Mouse (Mus musculus) hindlimb bud, embryonic 11.5 days (tissue): ENCODE measurements around the gene Cplx3.

ENCODE experiments used
- DNase-seq: peaks from one replicate; pipeline ENCODE4 v3.0.0-alpha.2; 2012; ENCODE audit warnings: low read depth, low spot score; ENCODE audit errors: extremely low spot score

Cplx3 gene

GRCm38 (mm10) chr9:57638651-57639459, 32.8 kb upstream of the Cplx3 start:
- DNase-seq = no peak

DNA sequence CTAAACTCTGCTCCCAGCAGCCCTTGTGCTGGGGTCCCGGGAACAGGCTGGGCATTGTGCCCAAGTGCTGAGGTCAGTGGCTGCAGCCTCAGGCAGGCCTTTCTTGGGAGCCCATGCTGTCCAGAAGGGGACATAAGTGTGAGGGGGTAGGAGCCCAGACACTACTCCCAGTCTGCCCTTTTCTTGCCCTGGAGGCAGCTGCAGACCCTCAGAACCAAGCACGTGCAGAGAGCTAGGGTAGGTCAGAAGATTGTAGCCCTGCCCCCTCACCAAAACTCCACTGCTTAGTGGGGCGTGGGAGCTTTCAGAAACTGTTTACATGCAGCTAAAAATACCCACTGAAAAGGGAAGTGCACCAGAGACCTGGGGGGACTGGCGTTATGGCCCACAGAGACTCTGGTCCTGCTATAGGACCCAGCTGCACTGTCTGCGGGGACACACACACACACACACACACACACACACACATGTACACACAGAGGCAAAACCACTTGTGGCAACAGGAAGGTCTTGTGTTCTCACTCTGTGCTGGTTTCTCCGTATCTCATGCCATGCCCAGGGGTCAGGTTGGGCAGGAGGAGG, 31.8 kb upstream of the Cplx3 start:
- DNase-seq = no peak

GRCm38 (mm10) chr9:57637272-57637671, 31.2 kb upstream of the Cplx3 start:
- DNase-seq = no peak

DNA sequence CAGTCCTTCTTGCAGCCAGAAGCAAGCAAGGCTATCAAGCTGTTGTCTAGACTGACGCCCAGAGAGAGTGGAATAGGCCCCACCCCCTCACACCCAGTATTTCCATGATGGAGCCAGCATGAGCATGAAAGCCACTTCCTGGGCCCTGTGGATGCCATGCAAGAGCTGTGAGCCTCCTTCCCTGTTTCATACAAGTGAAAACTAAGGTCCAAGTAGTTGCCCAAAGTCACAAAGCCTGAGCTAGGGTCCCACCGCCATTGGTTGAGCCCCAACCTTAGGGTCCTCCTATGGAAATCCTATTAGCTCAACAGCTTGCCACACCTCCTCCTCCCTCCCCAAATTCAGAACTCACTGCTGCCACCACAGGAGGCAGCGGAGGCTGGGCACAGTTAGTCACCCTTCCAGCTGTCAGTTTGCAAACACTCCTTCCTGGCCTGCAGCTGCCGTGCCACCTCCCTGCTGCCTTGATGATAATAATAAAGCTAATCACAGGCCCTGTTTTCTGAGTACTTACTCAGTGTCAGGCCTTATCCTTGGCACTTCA, 27.5 kb upstream of the Cplx3 start:
- DNase-seq = no peak

DNA sequence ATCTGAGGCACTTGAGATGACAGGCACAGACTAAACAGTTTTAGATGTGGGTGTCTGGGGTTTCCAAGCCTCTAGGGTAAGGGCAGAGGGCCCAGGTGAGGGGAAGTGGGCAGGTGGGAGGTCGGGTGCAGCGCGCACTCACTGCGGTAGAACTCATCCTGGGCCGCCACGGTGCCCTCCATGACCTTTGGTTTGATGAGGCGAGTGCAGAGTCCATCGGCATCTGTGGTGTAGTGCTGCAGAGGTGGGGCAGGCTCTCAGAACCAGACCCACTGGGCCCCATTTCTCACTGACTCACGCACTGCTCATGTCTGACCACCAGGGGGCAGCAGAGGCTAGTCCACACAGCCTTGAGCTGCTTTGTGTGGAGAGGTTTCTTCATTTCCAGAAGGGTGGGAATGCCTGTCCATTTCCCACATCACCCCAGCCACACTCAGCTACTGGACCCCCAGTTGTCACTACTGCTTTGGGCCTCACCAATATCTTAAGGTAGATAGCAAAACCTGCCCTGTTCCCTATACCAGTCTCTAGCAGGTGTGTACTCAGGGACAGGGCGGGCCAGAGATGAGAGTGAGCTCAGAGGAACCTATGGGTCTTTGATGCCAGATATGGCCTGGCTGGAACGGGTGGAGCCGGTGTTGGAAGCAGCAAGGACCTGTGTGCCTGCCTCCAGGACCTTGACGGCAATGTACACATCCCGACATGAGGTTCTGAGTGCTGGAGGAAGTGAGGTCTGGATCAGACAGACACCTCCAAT, 23.2 kb upstream of the Cplx3 start:
- DNase-seq = no peak

DNA sequence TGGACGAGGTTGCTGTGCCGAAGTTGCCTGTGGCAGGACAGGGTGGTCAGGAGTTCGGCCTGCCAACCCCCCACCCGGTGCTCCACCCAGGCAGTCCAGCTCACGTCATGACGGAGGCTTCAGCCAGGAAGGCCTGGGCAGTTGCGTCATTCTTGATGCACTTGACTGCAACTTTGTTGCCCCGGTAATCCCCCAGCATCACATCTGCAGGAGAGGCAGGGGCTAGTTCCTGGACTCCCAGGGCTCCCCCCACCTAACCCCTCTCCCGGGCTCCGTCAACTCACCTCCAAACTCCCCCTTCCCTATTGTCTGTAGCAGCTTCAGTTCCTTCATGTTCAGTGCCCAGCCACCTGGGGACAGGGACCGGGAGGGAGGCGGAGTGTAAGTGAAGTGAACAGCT, 22.6 kb upstream of the Cplx3 start:
- no peak for DNase-seq

GRCm38 (mm10) chr9:57627892-57628291, 21.8 kb upstream of the Cplx3 start:
- DNase-seq = no peak

GRCm38 (mm10) chr9:57627191-57627590, 21.1 kb upstream of the Cplx3 start:
- DNase-seq = no peak

DNA sequence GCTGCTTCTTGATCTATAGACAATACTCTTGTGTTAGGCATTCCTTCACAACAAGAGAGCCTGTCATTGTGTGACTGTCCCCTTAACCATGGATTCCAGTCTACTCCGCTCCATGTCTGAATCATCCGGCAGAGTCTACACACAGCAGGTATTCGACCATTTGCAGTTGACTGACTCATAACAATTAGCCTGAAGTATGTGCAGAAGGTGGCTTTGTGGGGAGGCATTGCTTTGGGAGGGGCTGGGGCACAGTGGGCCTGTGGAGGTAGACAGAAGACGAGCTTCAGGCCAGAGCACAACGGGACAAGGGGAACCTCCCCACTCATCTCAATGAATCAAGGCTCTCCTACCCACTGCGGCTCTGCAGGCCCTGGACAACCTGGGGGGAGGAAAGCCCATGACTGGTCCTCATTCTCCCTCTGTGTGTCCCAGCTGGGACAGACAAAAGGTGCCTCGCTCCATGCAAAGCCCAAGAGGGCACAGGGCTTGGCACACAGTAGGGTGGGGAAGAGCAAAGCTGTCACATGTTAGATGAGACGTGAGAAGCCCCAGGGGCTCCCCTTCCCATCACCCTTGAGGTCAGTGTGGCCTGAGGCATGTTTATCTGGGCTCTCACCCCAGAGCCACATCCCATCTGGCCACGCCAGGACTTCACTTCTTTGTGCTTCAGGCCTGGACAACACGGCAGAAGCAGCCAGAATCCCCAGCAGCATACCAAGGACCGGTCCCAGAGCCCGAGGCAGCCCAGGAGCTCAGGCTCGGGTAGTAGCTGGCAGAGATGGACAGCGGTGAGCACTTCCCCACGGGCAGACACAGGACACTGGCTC, 19.8 kb upstream of the Cplx3 start:
- DNase-seq = no peak

DNA sequence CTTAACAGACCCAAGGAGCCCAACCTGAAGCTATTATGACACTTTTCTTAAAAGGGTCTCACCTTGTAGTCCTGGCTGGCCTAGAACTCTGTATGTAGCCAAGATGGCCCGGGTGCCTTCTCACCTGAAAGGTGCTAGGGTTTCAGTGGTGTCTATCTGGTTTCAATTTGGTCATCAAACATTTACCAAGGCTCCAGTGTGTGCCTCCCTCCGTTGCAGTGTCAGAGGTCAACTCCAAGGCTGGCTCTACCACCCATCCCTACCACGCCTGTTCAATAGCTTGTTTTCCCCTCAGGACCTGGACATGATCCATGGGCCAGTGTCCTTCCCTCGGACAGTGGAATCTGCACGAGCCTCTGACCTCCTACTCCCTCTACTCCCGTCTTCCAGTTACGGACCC, 18.2 kb upstream of the Cplx3 start:
- no peak for DNase-seq

- DNase-seq = no peak
Observed at GRCm38 (mm10) chr9:57620674-57621073, 14.6 kb upstream of the Cplx3 start, which contains the start of gene Lman1l. TSS of gene Lman1l (minus strand) at chr9:57620774.

DNA sequence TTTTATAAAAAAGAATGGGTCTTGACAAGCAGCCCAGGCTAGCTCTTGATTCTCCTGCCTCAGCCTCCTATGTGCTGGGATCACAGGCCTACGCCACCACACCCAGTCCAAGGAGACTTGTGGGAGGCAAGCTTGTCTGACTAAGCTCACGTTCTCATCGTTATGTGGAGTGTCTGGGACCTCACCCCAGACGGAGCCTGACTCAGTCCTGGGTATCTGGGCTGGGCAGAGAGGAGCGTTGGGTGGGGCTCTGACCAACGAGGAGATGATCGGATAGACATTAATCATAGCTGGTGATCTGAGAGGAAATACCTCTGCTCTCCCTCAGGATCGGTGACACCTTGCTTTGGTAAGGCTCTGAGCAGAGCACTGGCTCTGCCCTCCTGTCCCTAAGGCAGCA, 12.8 kb upstream of the Cplx3 start:
- no peak for DNase-seq

- no peak for DNase-seq
Observed at GRCm38 (mm10) chr9:57617556-57618169, 11.6 kb upstream of the Cplx3 start.

- no peak for DNase-seq
Observed at GRCm38 (mm10) chr9:57614786-57615185, 8.7 kb upstream of the Cplx3 start.

DNA sequence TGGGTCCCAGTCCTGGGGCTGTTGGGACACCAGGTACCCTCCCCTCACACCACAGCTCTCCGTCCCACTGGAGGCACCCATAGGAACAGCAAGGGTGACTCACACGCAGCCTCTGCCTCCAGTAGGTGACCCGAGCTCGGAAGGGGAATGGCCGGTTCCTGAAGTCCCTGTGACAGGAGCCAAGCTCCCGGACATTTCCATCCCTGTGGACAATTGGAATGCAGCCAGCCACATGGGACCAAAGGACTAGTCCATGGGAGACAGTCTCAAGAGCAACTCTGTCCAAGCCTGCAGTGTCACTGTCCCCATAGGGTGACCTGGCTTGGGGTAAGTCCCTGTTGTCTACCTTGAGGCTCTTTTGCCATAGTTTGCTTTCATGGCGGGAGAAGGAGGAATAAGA, 7.9 kb upstream of the Cplx3 start:
- no peak for DNase-seq

DNA sequence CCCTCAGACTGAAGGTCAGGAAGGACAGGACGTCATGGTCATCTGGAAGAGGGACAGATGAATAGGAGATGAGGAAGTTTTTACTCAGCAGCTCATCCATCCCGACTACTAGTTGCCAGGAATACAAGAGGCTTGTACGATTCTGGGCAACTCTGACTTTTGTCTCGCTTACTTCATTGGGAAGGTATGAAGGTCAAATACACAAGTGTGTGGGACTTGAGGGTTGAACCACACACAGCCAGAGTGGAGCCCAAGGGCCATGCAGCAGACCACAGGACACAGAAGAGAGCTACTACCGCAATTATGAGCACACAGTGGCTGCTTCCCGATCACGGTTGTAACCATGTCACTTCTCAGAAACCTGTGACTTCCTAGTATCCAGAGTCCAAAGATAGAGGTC, 6.5 kb upstream of the Cplx3 start:
- no peak for DNase-seq

DNA sequence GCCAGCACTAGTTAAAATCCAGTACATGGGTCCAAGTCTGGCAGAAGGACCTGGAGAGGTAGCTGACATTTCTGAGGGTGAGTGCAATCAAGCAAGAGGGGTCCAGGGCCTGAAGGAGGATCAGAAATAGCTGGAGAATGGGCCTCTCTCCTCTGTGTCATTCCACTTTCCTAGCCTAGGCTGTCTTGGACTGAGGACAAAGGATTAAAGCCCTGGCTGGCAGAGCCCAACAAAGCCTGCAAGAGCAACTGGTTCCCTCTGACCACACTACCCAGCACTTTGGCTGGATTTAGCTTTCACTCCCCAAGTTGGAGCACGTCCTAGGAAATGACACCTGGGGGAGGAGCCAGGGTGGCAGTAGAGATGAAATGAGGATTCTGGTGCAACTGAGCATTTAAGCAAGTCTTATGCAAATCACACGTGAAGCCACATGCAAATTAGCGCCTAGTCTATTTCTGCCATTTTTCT, 4.3 kb upstream of the Cplx3 start:
- no peak for DNase-seq

- DNase-seq = no peak
Observed at GRCm38 (mm10) chr9:57609803-57610202, 3.7 kb upstream of the Cplx3 start.

DNA sequence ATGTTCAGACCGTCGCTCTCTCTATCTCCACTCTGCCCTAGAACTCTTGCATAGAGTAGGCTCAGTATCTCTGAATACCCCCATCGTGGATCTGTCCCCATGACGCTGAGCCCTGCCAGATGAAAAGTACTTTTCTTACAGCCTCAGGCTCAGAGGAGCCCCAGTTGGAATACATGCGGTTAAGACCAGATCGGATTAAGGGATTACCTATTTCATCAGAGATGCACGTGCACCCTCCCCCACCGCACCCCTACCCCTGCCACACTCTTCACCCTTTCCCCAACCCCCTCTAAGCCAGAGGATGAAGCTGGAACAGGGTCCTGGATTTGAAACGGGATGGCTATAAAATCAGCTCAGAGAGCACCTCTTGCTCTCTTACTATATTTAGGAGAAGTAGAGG, 578 bp downstream of the Cplx3 start:
- no peak for DNase-seq

- no peak for DNase-seq
Observed at GRCm38 (mm10) chr9:57604875-57605274, 1.2 kb downstream of the Cplx3 start.
